Mouse (Mus musculus): ENCODE data around the gene Dmkn. TPM values are rescaled to one million over a fixed set of nuclear protein-coding genes. Genes with fewer than 3 reads are reported as not detected.

The Dmkn gene
- not detected for polyA plus RNA-seq (2014; fragmentation: Illumina TruSeq; extraction: RNeasy Lipid Tissue Mini Kit (QIAGEN cat#74804); ENCODE audit: low read depth, low replicate concordance)

DNA sequence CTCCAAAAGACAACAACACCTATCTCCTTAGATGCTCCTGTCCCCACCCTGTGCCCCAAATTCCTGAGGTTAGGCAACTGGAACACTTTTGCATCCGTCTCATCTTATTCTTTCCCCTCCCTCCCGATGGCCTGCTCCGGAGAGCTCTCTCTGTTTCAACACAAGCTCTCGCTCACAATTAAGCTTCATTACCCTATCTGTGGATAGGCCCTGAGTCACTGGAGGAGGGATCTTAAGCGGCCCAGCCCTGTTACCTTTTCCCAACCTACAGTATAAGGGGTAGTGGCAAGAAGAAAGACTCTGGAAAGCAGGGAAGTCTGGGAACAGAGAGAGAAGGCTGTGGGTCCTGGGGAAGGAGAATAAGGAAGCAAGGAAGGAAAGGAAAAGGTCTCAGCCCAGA is at the start of gene Dmkn:
Gene Dmkn, plus strand, starts transcription at position 301 of the 400 bp plus-strand sequence.

DNA sequence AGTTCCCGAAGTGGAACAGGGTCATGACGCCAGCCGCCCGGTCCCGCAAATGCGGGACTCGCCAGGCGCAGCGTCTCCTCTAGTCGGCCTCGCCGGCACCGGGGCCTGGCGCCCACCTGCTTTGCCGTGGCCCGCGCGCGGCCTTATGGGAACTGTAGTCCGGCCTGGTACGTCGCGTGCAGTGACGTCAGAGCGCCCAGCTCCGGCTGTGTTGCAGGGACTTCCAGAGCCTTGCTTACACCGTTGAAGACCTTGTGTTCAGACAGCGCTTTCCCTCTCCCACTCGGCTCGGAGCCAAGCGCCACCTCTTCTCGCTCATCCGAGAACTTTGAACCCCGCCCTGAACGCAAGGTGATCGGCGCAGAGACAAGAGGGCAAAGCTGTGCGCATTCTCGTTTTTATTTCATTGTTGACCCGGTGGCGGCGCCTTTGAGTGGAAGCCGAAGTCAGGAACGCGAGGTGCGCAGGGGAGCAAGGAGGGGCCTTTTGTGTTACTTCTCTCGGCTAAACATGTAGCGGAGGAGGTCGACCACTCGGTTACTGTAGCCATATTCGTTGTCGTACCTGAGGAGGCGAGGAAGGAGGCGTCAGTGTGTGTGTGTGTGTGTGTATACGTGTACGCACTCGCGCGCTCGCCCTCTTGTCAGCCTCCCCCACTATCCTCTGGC is 34.0 kb upstream of the Dmkn start, which contains the start of gene Tmem147:
Gene Tmem147, minus strand, starts transcription at position 145 of the 668 bp plus-strand sequence.

DNA sequence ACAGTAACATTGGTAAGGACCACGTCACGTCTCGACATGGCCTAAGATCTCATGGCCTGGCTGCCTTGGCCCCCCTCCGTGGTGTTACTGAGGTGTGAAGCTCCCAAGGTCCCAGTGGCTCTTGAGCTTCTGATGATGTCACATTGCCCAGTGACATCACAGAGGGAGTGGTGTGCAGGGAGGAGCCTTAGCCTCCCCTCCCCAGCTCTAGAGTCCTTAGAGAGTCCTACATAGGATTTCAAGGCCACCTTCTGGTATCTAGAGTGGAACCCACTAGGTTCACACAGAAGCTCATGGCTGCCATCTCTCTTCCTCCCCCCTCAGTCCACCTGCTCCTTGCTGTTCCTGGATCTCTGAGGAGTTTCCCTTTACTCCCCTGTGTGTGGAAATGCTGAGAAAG is 19.9 kb upstream of the Dmkn start, which contains the start of gene Gapdhs:
Gene Gapdhs, minus strand, starts transcription at position 65 of the 400 bp plus-strand sequence.

DNA sequence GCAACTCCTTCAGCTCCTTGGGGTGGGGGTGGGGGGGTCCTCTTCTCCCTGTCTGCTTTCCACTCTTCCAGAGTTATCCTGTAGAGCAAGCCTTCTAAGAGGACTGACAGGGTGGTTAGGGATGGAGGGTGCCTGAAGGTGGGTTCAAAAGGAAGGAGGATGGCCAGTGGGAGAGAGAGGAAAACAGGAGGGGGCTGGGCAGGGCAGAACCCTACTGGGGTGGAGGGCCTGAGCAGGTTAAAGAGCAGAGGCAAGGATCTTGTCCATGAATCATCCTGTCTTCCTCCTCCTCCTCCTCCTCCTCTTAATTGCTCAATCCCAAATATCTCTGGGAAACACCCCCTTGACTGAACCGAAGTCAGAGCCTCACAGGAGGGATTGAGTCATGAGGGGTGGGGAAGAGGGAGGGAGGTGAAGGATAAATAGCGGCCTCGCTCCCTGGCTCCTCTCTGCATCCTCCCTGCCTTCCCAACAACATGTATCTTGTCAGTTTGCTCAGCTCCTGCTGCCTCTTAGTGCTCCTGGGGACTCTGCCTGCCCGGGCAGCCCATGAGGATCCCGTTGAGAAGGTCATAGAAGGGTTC is 12.4 kb upstream of the Dmkn start, which contains the start of gene Sbsn:
Gene Sbsn, plus strand, starts transcription at position 386 of the 584 bp plus-strand sequence.

DNA sequence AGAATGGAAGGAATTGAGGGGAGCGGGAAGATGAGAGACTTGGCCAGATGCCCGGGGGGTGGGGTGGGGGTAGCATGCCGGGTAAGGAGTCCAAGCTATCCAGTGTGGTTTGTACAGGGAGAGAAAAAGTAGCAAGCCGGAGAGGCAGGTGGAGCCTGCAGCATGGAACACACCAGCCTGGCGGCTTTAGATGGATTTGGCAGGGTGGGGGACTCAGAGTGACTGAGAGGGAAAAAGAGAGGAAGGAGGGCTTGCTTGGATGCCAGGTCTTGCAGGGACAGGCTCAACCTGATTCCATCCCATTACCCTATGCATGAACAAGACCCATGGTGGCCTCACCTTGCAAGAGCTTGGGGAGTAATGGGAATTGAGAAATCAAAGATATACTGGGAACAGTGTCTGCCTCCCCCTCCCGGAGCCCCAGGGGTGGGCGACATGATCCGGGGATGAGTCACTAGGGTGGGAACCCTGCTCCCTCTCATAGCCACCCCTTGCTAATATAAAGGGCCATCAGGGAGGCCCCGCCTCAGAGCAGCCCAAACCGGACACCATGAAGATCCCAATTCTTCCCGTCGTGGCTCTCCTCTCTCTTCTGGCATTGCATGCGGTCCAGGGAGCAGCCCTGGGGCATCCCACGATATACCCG is 23.9 kb downstream of the Dmkn start, which contains the start of gene Krtdap:
Gene Krtdap, plus strand, starts transcription at position 520 of the 646 bp plus-strand sequence.

DNA sequence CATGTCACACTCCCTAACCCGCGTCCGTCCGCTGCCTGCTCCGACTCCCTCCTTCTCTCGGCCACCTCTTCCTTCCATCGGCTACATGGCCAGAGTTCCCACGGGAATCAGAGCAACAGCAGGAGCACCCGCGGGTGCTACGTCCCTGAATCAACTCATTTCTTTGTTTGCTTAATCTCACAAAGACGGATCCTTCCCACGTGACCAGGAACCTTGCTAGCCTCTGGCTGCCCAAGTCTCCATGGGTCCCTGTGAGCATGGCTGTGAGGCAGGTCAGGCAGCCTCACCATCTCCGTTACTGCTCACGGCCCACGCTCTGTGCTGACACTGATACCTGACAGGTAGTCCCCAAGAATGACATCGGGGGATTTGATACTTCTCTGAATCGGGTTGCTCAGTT is 60.1 kb downstream of the Dmkn start, which contains the start of gene Ffar2:
Gene Ffar2, minus strand, starts transcription at position 101 of the 400 bp plus-strand sequence.

Other genes with a start within 250 kb of the Dmkn start
- 0.12 TPM for gene Arhgap33, start 228.7 kb upstream of the Dmkn start, polyA plus RNA-seq (2014; fragmentation: Illumina TruSeq; extraction: RNeasy Lipid Tissue Mini Kit (QIAGEN cat#74804); ENCODE audit: low read depth, low replicate concordance)
- gene Hspb6, start 211.6 kb upstream of the Dmkn start, polyA plus RNA-seq (2014; fragmentation: Illumina TruSeq; extraction: RNeasy Lipid Tissue Mini Kit (QIAGEN cat#74804); ENCODE audit: low read depth, low replicate concordance) = 6.5 TPM
- gene Proser3, start 211.5 kb upstream of the Dmkn start, polyA plus RNA-seq (2014; fragmentation: Illumina TruSeq; extraction: RNeasy Lipid Tissue Mini Kit (QIAGEN cat#74804); ENCODE audit: low read depth, low replicate concordance) = 0.81 TPM
- not detected for gene Lin37, start 203.9 kb upstream of the Dmkn start, polyA plus RNA-seq (2014; fragmentation: Illumina TruSeq; extraction: RNeasy Lipid Tissue Mini Kit (QIAGEN cat#74804); ENCODE audit: low read depth, low replicate concordance)
- gene U2af1l4, start 200.5 kb upstream of the Dmkn start, polyA plus RNA-seq (2014; fragmentation: Illumina TruSeq; extraction: RNeasy Lipid Tissue Mini Kit (QIAGEN cat#74804); ENCODE audit: low read depth, low replicate concordance) = 15.9 TPM
- 2.1 TPM for gene Gm49396, start 200.4 kb upstream of the Dmkn start, polyA plus RNA-seq (2014; fragmentation: Illumina TruSeq; extraction: RNeasy Lipid Tissue Mini Kit (QIAGEN cat#74804); ENCODE audit: low read depth, low replicate concordance)
- gene Psenen, start 200.1 kb upstream of the Dmkn start, polyA plus RNA-seq (2014; fragmentation: Illumina TruSeq; extraction: RNeasy Lipid Tissue Mini Kit (QIAGEN cat#74804); ENCODE audit: low read depth, low replicate concordance) = 24.8 TPM
- not detected for gene Igflr1, start 198.3 kb upstream of the Dmkn start, polyA plus RNA-seq (2014; fragmentation: Illumina TruSeq; extraction: RNeasy Lipid Tissue Mini Kit (QIAGEN cat#74804); ENCODE audit: low read depth, low replicate concordance)
- gene Kmt2b, start 175.0 kb upstream of the Dmkn start, polyA plus RNA-seq (2014; fragmentation: Illumina TruSeq; extraction: RNeasy Lipid Tissue Mini Kit (QIAGEN cat#74804); ENCODE audit: low read depth, low replicate concordance) = 2.1 TPM
- gene Zbtb32, start 164.8 kb upstream of the Dmkn start, polyA plus RNA-seq (2014; fragmentation: Illumina TruSeq; extraction: RNeasy Lipid Tissue Mini Kit (QIAGEN cat#74804); ENCODE audit: low read depth, low replicate concordance) = not detected
- not detected for gene Upk1a, start 150.9 kb upstream of the Dmkn start, polyA plus RNA-seq (2014; fragmentation: Illumina TruSeq; extraction: RNeasy Lipid Tissue Mini Kit (QIAGEN cat#74804); ENCODE audit: low read depth, low replicate concordance)
- 1,773 TPM for gene Cox6b1, start 137.6 kb upstream of the Dmkn start, polyA plus RNA-seq (2014; fragmentation: Illumina TruSeq; extraction: RNeasy Lipid Tissue Mini Kit (QIAGEN cat#74804); ENCODE audit: low read depth, low replicate concordance)
- gene Etv2, start 127.9 kb upstream of the Dmkn start, polyA plus RNA-seq (2014; fragmentation: Illumina TruSeq; extraction: RNeasy Lipid Tissue Mini Kit (QIAGEN cat#74804); ENCODE audit: low read depth, low replicate concordance) = not detected
- gene Rbm42, start 113.4 kb upstream of the Dmkn start, polyA plus RNA-seq (2014; fragmentation: Illumina TruSeq; extraction: RNeasy Lipid Tissue Mini Kit (QIAGEN cat#74804); ENCODE audit: low read depth, low replicate concordance) = 0.40 TPM
- 1.5 TPM for gene Haus5, start 98.8 kb upstream of the Dmkn start, polyA plus RNA-seq (2014; fragmentation: Illumina TruSeq; extraction: RNeasy Lipid Tissue Mini Kit (QIAGEN cat#74804); ENCODE audit: low read depth, low replicate concordance)
- gene Pmis2, start 92.2 kb upstream of the Dmkn start, polyA plus RNA-seq (2014; fragmentation: Illumina TruSeq; extraction: RNeasy Lipid Tissue Mini Kit (QIAGEN cat#74804); ENCODE audit: low read depth, low replicate concordance) = not detected
- gene 2200002J24Rik, start 64.8 kb upstream of the Dmkn start, polyA plus RNA-seq (2014; fragmentation: Illumina TruSeq; extraction: RNeasy Lipid Tissue Mini Kit (QIAGEN cat#74804); ENCODE audit: low read depth, low replicate concordance) = not detected
- gene Atp4a, start 51.5 kb upstream of the Dmkn start, polyA plus RNA-seq (2014; fragmentation: Illumina TruSeq; extraction: RNeasy Lipid Tissue Mini Kit (QIAGEN cat#74804); ENCODE audit: low read depth, low replicate concordance) = 6.0 TPM
- 25.1 TPM for gene Tmem147, start 34.2 kb upstream of the Dmkn start, polyA plus RNA-seq (2014; fragmentation: Illumina TruSeq; extraction: RNeasy Lipid Tissue Mini Kit (QIAGEN cat#74804); ENCODE audit: low read depth, low replicate concordance)
- not detected for gene Gapdhs, start 20.1 kb upstream of the Dmkn start, polyA plus RNA-seq (2014; fragmentation: Illumina TruSeq; extraction: RNeasy Lipid Tissue Mini Kit (QIAGEN cat#74804); ENCODE audit: low read depth, low replicate concordance)
- gene Sbsn, start 12.3 kb upstream of the Dmkn start, polyA plus RNA-seq (2014; fragmentation: Illumina TruSeq; extraction: RNeasy Lipid Tissue Mini Kit (QIAGEN cat#74804); ENCODE audit: low read depth, low replicate concordance) = 0.24 TPM
- gene Krtdap, start 24.1 kb downstream of the Dmkn start, polyA plus RNA-seq (2014; fragmentation: Illumina TruSeq; extraction: RNeasy Lipid Tissue Mini Kit (QIAGEN cat#74804); ENCODE audit: low read depth, low replicate concordance) = not detected
- not detected for gene Ffar2, start 60.0 kb downstream of the Dmkn start, polyA plus RNA-seq (2014; fragmentation: Illumina TruSeq; extraction: RNeasy Lipid Tissue Mini Kit (QIAGEN cat#74804); ENCODE audit: low read depth, low replicate concordance)
- gene Ffar3, start 92.4 kb downstream of the Dmkn start, polyA plus RNA-seq (2014; fragmentation: Illumina TruSeq; extraction: RNeasy Lipid Tissue Mini Kit (QIAGEN cat#74804); ENCODE audit: low read depth, low replicate concordance) = not detected
- gene Ffar1, start 97.8 kb downstream of the Dmkn start, polyA plus RNA-seq (2014; fragmentation: Illumina TruSeq; extraction: RNeasy Lipid Tissue Mini Kit (QIAGEN cat#74804); ENCODE audit: low read depth, low replicate concordance) = not detected
- not detected for gene Cd22, start 116.6 kb downstream of the Dmkn start, polyA plus RNA-seq (2014; fragmentation: Illumina TruSeq; extraction: RNeasy Lipid Tissue Mini Kit (QIAGEN cat#74804); ENCODE audit: low read depth, low replicate concordance)
- not detected for gene Mag, start 151.1 kb downstream of the Dmkn start, polyA plus RNA-seq (2014; fragmentation: Illumina TruSeq; extraction: RNeasy Lipid Tissue Mini Kit (QIAGEN cat#74804); ENCODE audit: low read depth, low replicate concordance)
- gene Hamp2, start 160.9 kb downstream of the Dmkn start, polyA plus RNA-seq (2014; fragmentation: Illumina TruSeq; extraction: RNeasy Lipid Tissue Mini Kit (QIAGEN cat#74804); ENCODE audit: low read depth, low replicate concordance) = not detected
- not detected for gene Hamp, start 180.3 kb downstream of the Dmkn start, polyA plus RNA-seq (2014; fragmentation: Illumina TruSeq; extraction: RNeasy Lipid Tissue Mini Kit (QIAGEN cat#74804); ENCODE audit: low read depth, low replicate concordance)
- 37.8 TPM for gene Usf2, start 193.0 kb downstream of the Dmkn start, polyA plus RNA-seq (2014; fragmentation: Illumina TruSeq; extraction: RNeasy Lipid Tissue Mini Kit (QIAGEN cat#74804); ENCODE audit: low read depth, low replicate concordance)
- gene Lsr, start 209.7 kb downstream of the Dmkn start, polyA plus RNA-seq (2014; fragmentation: Illumina TruSeq; extraction: RNeasy Lipid Tissue Mini Kit (QIAGEN cat#74804); ENCODE audit: low read depth, low replicate concordance) = 1.5 TPM
- gene Fam187b, start 210.0 kb downstream of the Dmkn start, polyA plus RNA-seq (2014; fragmentation: Illumina TruSeq; extraction: RNeasy Lipid Tissue Mini Kit (QIAGEN cat#74804); ENCODE audit: low read depth, low replicate concordance) = 3.2 TPM

Data from kidney, adult 10 weeks (tissue).